ENCODE assay signal across 8 mouse cellular contexts in the genomic region with DNA sequence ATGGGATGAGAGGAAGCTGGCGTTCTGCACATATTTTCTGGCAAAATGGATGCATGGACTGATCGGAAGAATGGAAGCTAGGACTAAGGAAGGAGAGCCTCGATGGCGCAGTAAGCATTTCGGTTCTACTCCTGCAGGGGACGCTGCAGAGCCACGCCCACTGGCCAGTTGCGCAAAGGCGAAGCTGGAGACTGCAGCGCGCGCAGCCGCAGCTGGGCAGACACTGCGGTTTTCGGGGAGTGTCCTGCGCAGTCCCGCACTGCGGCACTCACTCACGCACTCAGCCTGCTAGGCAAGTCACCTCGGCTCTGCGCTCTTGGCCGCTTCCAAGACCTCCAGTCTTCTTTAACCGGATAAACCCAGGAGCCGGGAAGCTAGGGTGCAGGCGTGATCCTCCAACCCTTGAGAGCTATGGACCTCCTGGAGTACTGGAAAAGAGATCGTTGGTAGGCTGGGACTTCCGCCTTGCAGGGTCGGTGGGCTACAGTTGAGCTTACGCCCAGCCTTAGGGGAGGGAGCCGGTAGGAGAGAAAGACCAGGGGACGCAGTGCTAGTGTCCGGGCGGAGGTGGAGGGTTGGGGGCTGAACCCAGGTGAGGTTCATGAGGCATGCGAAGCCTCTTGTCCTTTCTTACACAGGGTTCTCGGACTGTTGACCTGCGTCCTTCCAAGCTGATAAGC. TPM values are rescaled to one million over a fixed set of nuclear protein-coding genes. Genes with fewer than 3 reads are reported as not detected.
DNase-seq lines count a peak whose midpoint lies in the region; ATAC-seq lines count a peak whose summit lies in the region.

A gene (plus strand): TSS at position 196 of the 680 bp plus-strand sequence.

- H3K9me3 ChIP-seq in heart, embryonic 16.5 days (replicated peaks; ENCODE audit: control insufficient read depth, low read length): no peaks in the 10 kb centered on the region
- no peaks in the 10 kb centered on the region for H3K9me3 ChIP-seq in liver, embryonic 15.5 days (replicated peaks)
- H3K9me3 ChIP-seq in neural tube, embryonic 14.5 days (ENCODE audit: control insufficient read depth, low read length): no peaks in the 10 kb centered on the region

- no peaks in the 10 kb centered on the region for H3K36me3 ChIP-seq in heart, embryonic 16.5 days (ENCODE audit: control insufficient read depth, insufficient read depth)
- H3K36me3 ChIP-seq in liver, embryonic 15.5 days (replicated peaks): no peaks in the 10 kb centered on the region
- peaks cover 13% of the 10 kb centered on the region; the same call in 1 of the 2 replicates for H3K36me3 ChIP-seq in neural tube, embryonic 14.5 days (ENCODE audit: control insufficient read depth, insufficient read depth, low read length)

- no peaks in the 10 kb centered on the region; the same call in 1 of the 2 replicates for H3K4me1 ChIP-seq in heart, embryonic 16.5 days (ENCODE audit: control insufficient read depth, insufficient read depth, low read length)
- H3K4me1 ChIP-seq in liver, embryonic 15.5 days (replicated peaks): peaks cover 14% of the 10 kb centered on the region
- H3K4me1 ChIP-seq in neural tube, embryonic 14.5 days (ENCODE audit: control insufficient read depth, insufficient read depth, low read length): peaks cover 8% of the 10 kb centered on the region

- H3K9ac ChIP-seq in heart, embryonic 16.5 days (ENCODE audit: low read length): no peak within 1 kb of the TSS
- H3K9ac ChIP-seq in liver, embryonic 15.5 days: no peak within 1 kb of the TSS
- H3K9ac ChIP-seq in neural tube, embryonic 14.5 days (replicated peaks; ENCODE audit: low read depth, low read length): peak within 1 kb of the TSS; percentile 90

- ATAC-seq in heart, embryonic 16.5 days (replicated peaks; ENCODE audit: extremely low read depth, insufficient read depth, low FRiP score): no peak
- ATAC-seq in liver, embryonic 15.5 days (ENCODE audit: insufficient read depth): no peak
- ATAC-seq in neural tube, embryonic 14.5 days (ENCODE audit: low read depth): peak; percentile 91
- no peak for ATAC-seq in erythroid progenitor cell, adult 5-6 weeks (replicated peaks; ENCODE audit: low FRiP score, poor library complexity, severe bottlenecking)

- peak within 1 kb of the TSS; percentile 55 for H3K4me2 ChIP-seq in heart, embryonic 16.5 days (ENCODE audit: low read depth, low read length)
- H3K4me2 ChIP-seq in liver, embryonic 15.5 days: peak within 1 kb of the TSS; percentile 55
- peak within 1 kb of the TSS; percentile 55 for H3K4me2 ChIP-seq in neural tube, embryonic 14.5 days (ENCODE audit: low read depth, low read length)

- no peak within 1 kb of the TSS for H3K27ac ChIP-seq in heart, embryonic 16.5 days (ENCODE audit: low read length)
- no peak within 1 kb of the TSS for H3K27ac ChIP-seq in liver, embryonic 15.5 days (replicated peaks)
- H3K27ac ChIP-seq in neural tube, embryonic 14.5 days (ENCODE audit: low read depth, low read length): peak within 1 kb of the TSS; percentile 86

- DNase-seq in heart, adult 9 months (ENCODE audit: low spot score in 2 of 2): no peak
- peak; percentile 67 to 76 for DNase-seq in cerebellum, postnatal 14 days
- peak; percentile 86 to 90 for DNase-seq in frontal cortex, postnatal 25 days (ENCODE audit: low spot score in 2 of 2)
- DNase-seq in layer of hippocampus, adult 18-20 months (ENCODE audit: low spot score in 2 of 2): peak; percentile 87 to 92

- H3K27me3 ChIP-seq in heart, embryonic 16.5 days (ENCODE audit: control insufficient read depth, insufficient read depth, low read length): peaks cover 31% of the 10 kb centered on the region
- peaks cover 51% of the 10 kb centered on the region for H3K27me3 ChIP-seq in liver, embryonic 15.5 days
- no peaks in the 10 kb centered on the region for H3K27me3 ChIP-seq in neural tube, embryonic 14.5 days (ENCODE audit: control insufficient read depth, insufficient read depth, low read length)

- H3K4me3 ChIP-seq in heart, embryonic 16.5 days (ENCODE audit: low read length): peak within 1 kb of the TSS; percentile 32
- peak within 1 kb of the TSS; percentile 34 for H3K4me3 ChIP-seq in liver, embryonic 15.5 days (replicated peaks)
- peak within 1 kb of the TSS; percentile 58 for H3K4me3 ChIP-seq in neural tube, embryonic 14.5 days (ENCODE audit: low read depth, low read length)

- WGBS in heart, embryonic 16.5 days: 1% methylated on average over 36 of the region's 36 CpGs
- 5% methylated on average over 36 of the region's 36 CpGs for WGBS in liver, embryonic 15.5 days (ENCODE audit: insufficient replicate concordance)
- under 1% methylated on average over 36 of the region's 36 CpGs for WGBS in neural tube, embryonic 14.5 days

RNA-seq across cellular contexts. Expression of the gene that starts here (rescaled TPM):
- polyA plus RNA-seq in heart, embryonic 16.5 days (2015; fragmentation: Nextera tagmentation; extraction: Ambion mirVana): 0.55 and 1.4 TPM in 2 replicates
- 100 to 1,000 TPM; 436 to 499 TPM for total RNA-seq in layer of hippocampus, adult 18-20 months (2021)
- 1.5 and 2.3 TPM in 2 replicates for polyA plus RNA-seq in liver, embryonic 15.5 days (2015; fragmentation: Nextera tagmentation; extraction: Ambion mirVana)
- 687 and 1,092 TPM in 2 replicates for polyA plus RNA-seq in neural tube, embryonic 14.5 days (2014; fragmentation: Nextera tagmentation; extraction: Ambion mirVana)
- not detected in 2 replicates for total RNA-seq in erythroid progenitor cell, adult 5-6 weeks (2015; ENCODE audit: low replicate concordance)
- total RNA-seq in erythroid progenitor cell, adult 5-6 weeks (2017; ENCODE audit: low replicate concordance): not detected in 2 replicates

Comparison
In these comparisons a context has a peak if more than half of its experiments do, and no peak if none do; other contexts are left out.
1. RNA of the gene that starts here (total RNA-seq): 436 to 499 TPM in layer of hippocampus, adult 18-20 months; not detected in erythroid progenitor cell, adult 5-6 weeks; every median in the first group is over 100 times any median in the second.
2. RNA of the gene that starts here (polyA plus RNA-seq): 687 to 1,092 TPM in neural tube, embryonic 14.5 days; 1.5 to 2.3 TPM in liver, embryonic 15.5 days and 0.55 to 1.4 TPM in heart, embryonic 16.5 days; every median in the first group is over 100 times any median in the second.
3. DNase-seq: peak in cerebellum, postnatal 14 days (2 of 2), frontal cortex, postnatal 25 days (2 of 2) and layer of hippocampus, adult 18-20 months (2 of 2); none in heart, adult 9 months (0 of 2).
4. Peak in every context shown above with its lines, with median percentiles within 50 percentile points of each other: H3K4me2 ChIP-seq and H3K4me3 ChIP-seq.